Mouse (Mus musculus) E14TG2a.4 (cell line): ENCODE measurements around the gene Pigyl.

ENCODE experiments used
- CTCF ChIP-seq: conservative IDR thresholded peaks from 2 replicates; pipeline ENCODE4 v1.5.1; 2014; ENCODE audit warnings: low read length
- NANOG ChIP-seq: IDR thresholded peaks from 2 replicates; pipeline ENCODE4 v1.6.1; 2014; ENCODE audit warnings: borderline replicate concordance, low read length, mixed read lengths
- POU5F1 ChIP-seq: IDR thresholded peaks from 2 replicates; pipeline ENCODE4 v1.6.1; 2014; ENCODE audit warnings: low read length, borderline replicate concordance

DNA sequence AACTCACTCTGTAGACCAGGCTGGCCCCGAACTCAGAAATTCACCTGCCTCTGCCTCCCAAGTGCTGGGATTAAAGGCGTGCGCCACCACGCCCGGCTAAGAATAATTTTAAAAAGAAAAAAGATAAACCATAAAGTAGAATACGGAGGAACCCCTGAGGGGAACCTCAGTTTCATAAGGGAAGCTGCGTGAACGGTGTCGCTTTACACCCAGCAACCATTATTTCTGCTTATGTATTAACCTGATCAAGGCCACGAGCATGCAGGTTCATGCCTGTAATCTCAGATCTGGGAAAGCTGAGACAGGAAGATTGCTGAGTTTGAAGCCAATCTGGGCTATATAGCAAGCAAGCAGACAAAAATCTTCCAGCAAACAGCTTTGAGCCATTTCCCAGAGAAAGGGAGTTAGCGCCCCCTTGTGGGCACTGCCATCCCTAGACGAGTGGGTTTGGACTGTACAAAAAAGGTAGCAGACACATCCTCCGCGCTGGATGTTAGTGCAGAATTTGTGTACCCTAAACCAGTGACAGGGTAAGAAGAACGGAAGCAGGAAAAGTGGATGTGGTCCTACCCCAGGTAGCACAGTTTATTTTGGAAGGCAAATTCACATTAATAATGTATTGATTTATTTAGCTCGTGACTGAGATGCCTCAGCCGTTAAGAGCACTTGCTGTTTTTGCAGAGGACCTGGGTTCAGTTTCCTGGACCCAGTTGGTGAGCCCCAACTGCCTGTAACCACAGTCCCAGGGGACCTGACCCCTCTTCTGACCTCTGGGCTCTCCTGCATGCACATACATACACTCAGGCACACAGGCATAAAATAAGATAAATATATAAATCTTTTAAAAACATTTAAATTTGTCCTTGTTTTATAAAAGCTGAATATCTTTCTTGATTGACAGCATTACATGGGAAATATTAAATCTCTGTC, 13.3 kb upstream of the Pigyl start:
- peak; percentile 93 for TF ChIP-seq CTCF
- no peak for TF ChIP-seq POU5F1
- TF ChIP-seq NANOG: no peak
